Mouse (Mus musculus): ENCODE data around the gene Vsir.

- TF ChIP-seq CTCF (conservative IDR thresholded peaks at IDR 0.05; ENCODE audit: low read length) (no peak), NANOG (IDR thresholded peaks at IDR 0.05; ENCODE audit: borderline replicate concordance, low read length) (no peak), POU5F1 (IDR thresholded peaks at IDR 0.05; ENCODE audit: borderline replicate concordance, low read length) (no peak)
Observed at GRCm38 (mm10) chr10:60370601-60371061, 24.0 kb downstream of the Vsir start.

All from E14TG2a.4 (cell line).